ENCODE assay signal across 11 mouse cellular contexts in the genomic region with DNA sequence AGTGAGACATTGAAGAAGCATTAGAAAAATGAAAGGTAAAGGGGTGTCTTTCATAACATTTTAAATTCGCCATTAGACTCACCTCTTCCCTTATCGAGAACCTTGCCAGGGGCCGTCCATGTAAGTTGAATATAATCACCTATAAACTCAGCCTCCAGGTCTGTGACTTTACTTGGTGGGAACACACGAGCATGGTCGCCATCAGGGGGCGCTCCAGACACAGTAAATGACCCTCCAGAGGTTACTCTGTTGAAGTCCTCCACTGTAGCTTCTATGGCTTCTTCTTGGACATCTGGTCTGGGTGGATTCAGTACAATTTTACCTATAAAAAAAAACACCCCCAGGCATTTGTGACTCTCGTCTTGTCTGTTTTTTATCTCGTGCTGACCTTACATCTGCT. TPM values are rescaled to one million over a fixed set of nuclear protein-coding genes. Genes with fewer than 3 reads are reported as not detected.
DNase-seq lines count a peak whose midpoint lies in the region; ATAC-seq lines count a peak whose summit lies in the region.
"Had no signal": no experiment of that assay in that cellular context is flagged by ENCODE, and none has a peak within 500 bp of the region (broad histone marks: within the 10 kb centered on the region; RNA-seq: fewer than 3 reads in every experiment).

No protein-coding gene starts in this region.

- H3K9ac ChIP-seq in heart, embryonic 11.5 days (ENCODE audit: low read depth, low read length), result no peak overlapping the region
- H3K9ac ChIP-seq: embryonic facial prominence, embryonic 12.5 days; liver, embryonic 15.5 days; stomach, embryonic 15.5 days had no signal

- 34% methylated on average over 8 of the region's 8 CpGs for WGBS in heart, embryonic 11.5 days (ENCODE audit: insufficient replicate concordance)

- H3K36me3 ChIP-seq in heart, embryonic 11.5 days (ENCODE audit: control insufficient read depth, insufficient read depth, low read length), result no peaks in the 10 kb centered on the region
- H3K36me3 ChIP-seq: embryonic facial prominence, embryonic 12.5 days; liver, embryonic 15.5 days; stomach, embryonic 15.5 days had no signal

- no peak overlapping the region for H3K4me3 ChIP-seq in heart, embryonic 11.5 days (ENCODE audit: low read depth, low read length)
- H3K4me3 ChIP-seq: embryonic facial prominence, embryonic 12.5 days; liver, embryonic 15.5 days; stomach, embryonic 15.5 days had no signal

- H3K27me3 ChIP-seq in heart, embryonic 11.5 days (ENCODE audit: control insufficient read depth, insufficient read depth, low read length), result no peaks in the 10 kb centered on the region
- H3K27me3 ChIP-seq: embryonic facial prominence, embryonic 12.5 days; liver, embryonic 15.5 days; stomach, embryonic 15.5 days had no signal

- no peak overlapping the region for H3K4me2 ChIP-seq in heart, embryonic 11.5 days
- H3K4me2 ChIP-seq: embryonic facial prominence, embryonic 12.5 days; liver, embryonic 15.5 days; stomach, embryonic 15.5 days had no signal

- no peaks in the 10 kb centered on the region for H3K9me3 ChIP-seq in heart, embryonic 11.5 days (replicated peaks; ENCODE audit: control insufficient read depth, low read length)
- H3K9me3 ChIP-seq: embryonic facial prominence, embryonic 12.5 days; liver, embryonic 15.5 days; stomach, embryonic 15.5 days had no signal

- H3K27ac ChIP-seq in heart, embryonic 11.5 days (ENCODE audit: low read depth, low read length), result no peak overlapping the region
- H3K27ac ChIP-seq: embryonic facial prominence, embryonic 12.5 days; liver, embryonic 15.5 days; stomach, embryonic 15.5 days had no signal

- no peak for DNase-seq in heart, adult 8-10 months (ENCODE audit: low spot score)
- DNase-seq in right cerebral cortex, adult 2 months (ENCODE audit: low spot score in 2 of 2), result peak; percentile 23 to 34
- no peak for DNase-seq in right cerebral cortex, postnatal 10 days (ENCODE audit: low spot score in 2 of 2)
- peak; percentile 41 for DNase-seq in adrenal gland, postnatal 14 days
- DNase-seq in induced T-regulatory cell, adult 2 months (ENCODE audit: low read depth), result peak; percentile 11
- no peak for DNase-seq in cerebellum, adult 11 months

- ATAC-seq in heart, embryonic 11.5 days (replicated peaks; ENCODE audit: insufficient number of reproducible peaks, low FRiP score, low TSS enrichment), result 0 out of 2 replicates have a peak, but pooled peaks have one; percentile 57
- ATAC-seq in megakaryocyte, adult 5-6 weeks (ENCODE audit: poor library complexity, severe bottlenecking), result no peak; the same call in 1 of the 2 replicates

- H3K4me1 ChIP-seq in heart, embryonic 11.5 days (ENCODE audit: control insufficient read depth, insufficient read depth, low read length), result no peaks in the 10 kb centered on the region
- H3K4me1 ChIP-seq: embryonic facial prominence, embryonic 12.5 days; liver, embryonic 15.5 days; stomach, embryonic 15.5 days had no signal

RNA-seq across cellular contexts. Expression of a gene that starts 17.4 kb away (rescaled TPM):
- polyA plus RNA-seq in heart, embryonic 11.5 days (2014; fragmentation: Nextera tagmentation; extraction: Ambion mirVana), result 0.93 and 1.1 TPM in 2 replicates
- under 1 TPM in 3 of 4 experiments, not detected in 1; 0.09 to 0.41 (median 0.20) TPM for total RNA-seq in heart, adult 8-10 months (2022)
- 0.11 and 0.19 TPM in 2 replicates for total RNA-seq in adrenal gland, postnatal 14 days (2021)
- not detected in 2 replicates for total RNA-seq in megakaryocyte, adult 5-6 weeks (2015)
- total RNA-seq in megakaryocyte, adult 5-6 weeks (2017), result not detected in 2 replicates
- polyA plus RNA-seq: embryonic facial prominence, embryonic 12.5 days; liver, embryonic 15.5 days had no signal

RNA-seq across cellular contexts. Expression of a gene that starts 41.1 kb away (rescaled TPM):
- 18.8 and 20.5 TPM in 2 replicates for polyA plus RNA-seq in heart, embryonic 11.5 days (2014; fragmentation: Nextera tagmentation; extraction: Ambion mirVana)
- 1 to 10 TPM in 1 of 4 experiments, under 1 TPM in 3; 0.66 to 1.3 (median 0.76) TPM for total RNA-seq in heart, adult 8-10 months (2022)
- total RNA-seq in adrenal gland, postnatal 14 days (2021), result 8.4 and 8.9 TPM in 2 replicates
- total RNA-seq in megakaryocyte, adult 5-6 weeks (2015), result 0.04 and 0.57 TPM in 2 replicates
- 0.04 TPM in 1 of 2 replicates, not detected in the other for total RNA-seq in megakaryocyte, adult 5-6 weeks (2017)

RNA-seq across cellular contexts. Expression of a gene that starts 47.3 kb away (rescaled TPM):
- not detected in 2 replicates for polyA plus RNA-seq in heart, embryonic 11.5 days (2014; fragmentation: Nextera tagmentation; extraction: Ambion mirVana)
- not detected for total RNA-seq in heart, adult 8-10 months (2022)
- total RNA-seq in adrenal gland, postnatal 14 days (2021), result not detected in 2 replicates
- total RNA-seq in megakaryocyte, adult 5-6 weeks (2015), result not detected in 2 replicates
- total RNA-seq in megakaryocyte, adult 5-6 weeks (2017), result not detected in 2 replicates
- polyA plus RNA-seq: embryonic facial prominence, embryonic 12.5 days; liver, embryonic 15.5 days had no signal

Comparison
In these comparisons a context has a peak if more than half of its experiments do, and no peak if none do; other contexts are left out.
1. DNase-seq: peak in right cerebral cortex, adult 2 months (2 of 2), adrenal gland, postnatal 14 days (single experiment) and induced T-regulatory cell, adult 2 months (single experiment); none in heart, adult 8-10 months (single experiment), right cerebral cortex, postnatal 10 days (0 of 2) and cerebellum, adult 11 months (single experiment).